4 mouse cellular contexts compared by ENCODE assay signal in genomic region chr2:136241960-136242359, GRCm38 (mm10).
A peak's percentile ranks its signal among the peaks of the same experiment; 100 is the strongest.
DNase-seq lines count a peak whose midpoint lies in the region; ATAC-seq lines count a peak whose summit lies in the region.

No protein-coding gene starts in this region.

- peak; percentile 24 for DNase-seq in cerebellum, adult 9-10 months
- peak; percentile 14 to 37 for DNase-seq in cerebellum, postnatal 14 days

- peak; percentile 91 for ATAC-seq in cerebellum, adult (ENCODE audit: insufficient number of reproducible peaks, low FRiP score, low TSS enrichment)
- ATAC-seq in frontal cortex, adult (ENCODE audit: low TSS enrichment): peak; percentile 95

Comparison
In these comparisons a context has a peak if more than half of its experiments do, and no peak if none do; other contexts are left out.
1. Peak in every context shown above with its lines: DNase-seq and ATAC-seq.